10 mouse cellular contexts compared by ENCODE assay signal in genomic region chr7:25780753-25781152, GRCm38 (mm10). TPM values are rescaled to one million over a fixed set of nuclear protein-coding genes. Genes with fewer than 3 reads are reported as not detected.
A peak's percentile ranks its signal among the peaks of the same experiment; 100 is the strongest.
DNase-seq lines count a peak whose midpoint lies in the region; ATAC-seq lines count a peak whose summit lies in the region.
"Had no signal": no experiment of that assay in that cellular context is flagged by ENCODE, and none has a peak within 500 bp of the region (broad histone marks: within the 10 kb centered on the region; RNA-seq: fewer than 3 reads in every experiment).

No protein-coding gene starts in this region.

- no peak for ATAC-seq in hindbrain, embryonic 14.5 days (ENCODE audit: low FRiP score)
- ATAC-seq in hindbrain, embryonic 11.5 days (ENCODE audit: low FRiP score): no peak
- ATAC-seq in intestine, embryonic 14.5 days (replicated peaks; ENCODE audit: low FRiP score, low TSS enrichment, low read depth): no peak
- no peak for ATAC-seq in midbrain, embryonic 16.5 days

- no peaks in the 10 kb centered on the region for H3K36me3 ChIP-seq in hindbrain, embryonic 14.5 days (replicated peaks; ENCODE audit: control insufficient read depth, insufficient read depth)
- H3K36me3 ChIP-seq in hindbrain, embryonic 11.5 days (ENCODE audit: control insufficient read depth, insufficient read depth, low read length): no peaks in the 10 kb centered on the region
- peaks cover 49% of the 10 kb centered on the region for H3K36me3 ChIP-seq in intestine, embryonic 14.5 days (ENCODE audit: control insufficient read depth, insufficient read depth, low read length)
- no peaks in the 10 kb centered on the region for H3K36me3 ChIP-seq in midbrain, embryonic 16.5 days (ENCODE audit: control insufficient read depth, insufficient read depth, low read length)

- H3K4me1 ChIP-seq in hindbrain, embryonic 14.5 days (replicated peaks; ENCODE audit: control insufficient read depth, insufficient read depth, low read length): peaks cover 7% of the 10 kb centered on the region; the same call in 1 of the 2 replicates
- no peaks in the 10 kb centered on the region for H3K4me1 ChIP-seq in hindbrain, embryonic 11.5 days (replicated peaks; ENCODE audit: control insufficient read depth, insufficient read depth, low read length)
- H3K4me1 ChIP-seq in intestine, embryonic 14.5 days (replicated peaks; ENCODE audit: control insufficient read depth, insufficient read depth, low read length): peaks cover 18% of the 10 kb centered on the region
- H3K4me1 ChIP-seq in midbrain, embryonic 16.5 days (ENCODE audit: control insufficient read depth, insufficient read depth, low read length): peaks cover 7% of the 10 kb centered on the region; the same call in 1 of the 2 replicates

- H3K9ac ChIP-seq in hindbrain, embryonic 14.5 days: no peak overlapping the region
- no peak overlapping the region for H3K9ac ChIP-seq in hindbrain, embryonic 11.5 days (ENCODE audit: low read depth, low read length)
- H3K9ac ChIP-seq in intestine, embryonic 14.5 days (ENCODE audit: low read length): no peak overlapping the region
- no peak overlapping the region for H3K9ac ChIP-seq in midbrain, embryonic 16.5 days (ENCODE audit: low read depth, low read length)

- H3K4me2 ChIP-seq in hindbrain, embryonic 14.5 days (replicated peaks): 0 out of 2 replicates have a peak overlapping the region, but pooled peaks have one; percentile 65
- no peak overlapping the region; the same call in 1 of the 2 replicates for H3K4me2 ChIP-seq in hindbrain, embryonic 11.5 days (replicated peaks; ENCODE audit: low read depth, low read length)
- no peak overlapping the region for H3K4me2 ChIP-seq in intestine, embryonic 14.5 days (ENCODE audit: low read length)
- H3K4me2 ChIP-seq in midbrain, embryonic 16.5 days (ENCODE audit: low read length): no peak overlapping the region

- H3K27me3 ChIP-seq in hindbrain, embryonic 14.5 days (ENCODE audit: control insufficient read depth, insufficient read depth, low read length): no peaks in the 10 kb centered on the region
- no peaks in the 10 kb centered on the region for H3K27me3 ChIP-seq in hindbrain, embryonic 11.5 days (ENCODE audit: control insufficient read depth, insufficient read depth, low read length)
- no peaks in the 10 kb centered on the region for H3K27me3 ChIP-seq in intestine, embryonic 14.5 days (replicated peaks; ENCODE audit: control insufficient read depth, insufficient read depth, low read length)
- H3K27me3 ChIP-seq in midbrain, embryonic 16.5 days (ENCODE audit: control insufficient read depth, insufficient read depth, low read depth, low read length): no peaks in the 10 kb centered on the region

- no peak overlapping the region for H3K27ac ChIP-seq in hindbrain, embryonic 14.5 days
- no peak overlapping the region for H3K27ac ChIP-seq in hindbrain, embryonic 11.5 days (ENCODE audit: low read depth, low read length)
- peak overlapping the region; percentile 6; the same call in 1 of the 2 replicates for H3K27ac ChIP-seq in intestine, embryonic 14.5 days (ENCODE audit: low read depth)
- H3K27ac ChIP-seq in midbrain, embryonic 16.5 days (ENCODE audit: low read length): no peak overlapping the region

- DNase-seq in hindbrain, embryonic 14.5 days (ENCODE audit: low spot score): no peak
- DNase-seq in hindbrain, embryonic 11.5 days (ENCODE audit: low spot score): no peak
- peak; percentile 43 for DNase-seq in urinary bladder, postnatal 14 days (ENCODE audit: low spot score)
- no peak for DNase-seq in urinary bladder, postnatal 4 days (ENCODE audit: low spot score in 2 of 2)
- DNase-seq in intestine, embryonic 14.5 days (ENCODE audit: low spot score): no peak
- no peak for DNase-seq in retina, embryonic 14.5 days (ENCODE audit: low spot score)
- no peak for DNase-seq in adrenal gland, adult 18-20 months (ENCODE audit: low spot score in 2 of 2)

- no peak overlapping the region for H3K4me3 ChIP-seq in hindbrain, embryonic 14.5 days (replicated peaks; ENCODE audit: low read length)
- no peak overlapping the region for H3K4me3 ChIP-seq in hindbrain, embryonic 11.5 days (ENCODE audit: low read depth, low read length)
- H3K4me3 ChIP-seq in intestine, embryonic 14.5 days (ENCODE audit: low read depth, low read length): no peak overlapping the region
- no peak overlapping the region for H3K4me3 ChIP-seq in midbrain, embryonic 16.5 days (ENCODE audit: low read depth, low read length)

- 41% methylated on average over 4 of the region's 4 CpGs for WGBS in hindbrain, embryonic 14.5 days
- WGBS in hindbrain, embryonic 11.5 days: 51% methylated on average over 4 of the region's 4 CpGs
- 62% methylated on average over 4 of the region's 4 CpGs for WGBS in intestine, embryonic 14.5 days
- WGBS in midbrain, embryonic 16.5 days: 15% methylated on average over 4 of the region's 4 CpGs

- no peaks in the 10 kb centered on the region for H3K9me3 ChIP-seq in hindbrain, embryonic 14.5 days (ENCODE audit: control insufficient read depth, low read length)
- H3K9me3 ChIP-seq in hindbrain, embryonic 11.5 days (ENCODE audit: control insufficient read depth, low read length): no peaks in the 10 kb centered on the region
- H3K9me3 ChIP-seq in intestine, embryonic 14.5 days (ENCODE audit: control insufficient read depth, low read length): no peaks in the 10 kb centered on the region
- no peaks in the 10 kb centered on the region for H3K9me3 ChIP-seq in midbrain, embryonic 16.5 days (replicated peaks; ENCODE audit: control insufficient read depth, low read length, poor library complexity, severe bottlenecking)

RNA-seq across cellular contexts. Expression of gene Axl, which starts 7.8 kb away (rescaled TPM):
- 16.8 and 20.6 TPM in 2 replicates for polyA plus RNA-seq in hindbrain, embryonic 14.5 days (2014; fragmentation: Nextera tagmentation; extraction: Ambion mirVana)
- 15.0 and 19.4 TPM in 2 replicates for polyA plus RNA-seq in hindbrain, embryonic 11.5 days (2014; fragmentation: Nextera tagmentation; extraction: Ambion mirVana)
- polyA plus RNA-seq in intestine, embryonic 14.5 days (2014; fragmentation: Nextera tagmentation; extraction: Ambion mirVana): 71.1 and 73.5 TPM in 2 replicates
- total RNA-seq in adrenal gland, adult 18-20 months (2021): 10 to 100 TPM; 41.9 to 66.9 TPM
- 14.9 and 17.1 TPM in 2 replicates for polyA plus RNA-seq in midbrain, embryonic 16.5 days (2015; fragmentation: Nextera tagmentation; extraction: Ambion mirVana)

RNA-seq across cellular contexts. Expression of gene Hnrnpul1, which starts 26.2 kb away (rescaled TPM):
- 54.7 and 55.2 TPM in 2 replicates for polyA plus RNA-seq in hindbrain, embryonic 14.5 days (2014; fragmentation: Nextera tagmentation; extraction: Ambion mirVana)
- 68.1 and 70.1 TPM in 2 replicates for polyA plus RNA-seq in hindbrain, embryonic 11.5 days (2014; fragmentation: Nextera tagmentation; extraction: Ambion mirVana)
- 65.1 and 68.4 TPM in 2 replicates for polyA plus RNA-seq in intestine, embryonic 14.5 days (2014; fragmentation: Nextera tagmentation; extraction: Ambion mirVana)
- 10 to 100 TPM; 83.8 to 94.4 TPM for total RNA-seq in adrenal gland, adult 18-20 months (2021)
- polyA plus RNA-seq in midbrain, embryonic 16.5 days (2015; fragmentation: Nextera tagmentation; extraction: Ambion mirVana): 38.3 and 41.1 TPM in 2 replicates

RNA-seq across cellular contexts. Expression of gene Cyp2s1, which starts 36.0 kb away (rescaled TPM):
- 1.6 and 2.2 TPM in 2 replicates for polyA plus RNA-seq in hindbrain, embryonic 14.5 days (2014; fragmentation: Nextera tagmentation; extraction: Ambion mirVana)
- 0.69 and 0.95 TPM in 2 replicates for polyA plus RNA-seq in hindbrain, embryonic 11.5 days (2014; fragmentation: Nextera tagmentation; extraction: Ambion mirVana)
- polyA plus RNA-seq in intestine, embryonic 14.5 days (2014; fragmentation: Nextera tagmentation; extraction: Ambion mirVana): 30.6 and 34.6 TPM in 2 replicates
- 1 to 10 TPM; 3.4 to 4.3 TPM for total RNA-seq in adrenal gland, adult 18-20 months (2021)
- 2.8 and 3.2 TPM in 2 replicates for polyA plus RNA-seq in midbrain, embryonic 16.5 days (2015; fragmentation: Nextera tagmentation; extraction: Ambion mirVana)
- total RNA-seq: MEL; monocyte, adult 5-6 weeks had no signal
